Mouse (Mus musculus): Measurements from ENCODE around the gene Gramd4. TPM values are rescaled to one million over a fixed set of nuclear protein-coding genes. Genes with fewer than 3 reads are reported as not detected.

The Gramd4 gene
- polyA plus RNA-seq, 1 experiment from 2014 or later: 12.4 TPM

DNA sequence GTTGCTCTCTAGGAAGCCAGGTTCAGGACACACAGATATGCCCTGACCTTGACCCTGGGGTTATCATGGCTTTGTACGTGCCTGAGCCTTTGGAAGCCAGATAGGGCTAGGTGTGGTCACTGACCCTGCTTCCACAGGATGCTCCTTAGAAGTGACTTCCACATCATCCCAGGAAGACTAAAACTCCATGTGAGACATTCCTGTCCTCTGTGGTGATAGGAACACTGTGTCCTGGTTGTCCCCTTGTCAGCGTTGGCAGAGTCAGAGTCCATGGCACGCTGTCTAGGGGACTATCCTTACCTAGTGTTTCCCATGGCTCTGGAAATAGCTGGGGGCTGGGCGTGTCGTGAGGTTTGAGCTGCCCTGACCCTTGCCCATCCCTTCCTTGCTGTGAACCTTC lies 58.9 kb downstream of the Gramd4 start:
- Histone ChIP-seq H3K4me1 (replicated peaks) (peaks cover 25% of the 10 kb centered on the region), H3K4me3 (replicated peaks) (no peak overlapping the region), H3K27ac (no peak overlapping the region), H3K9me3 (no peaks in the 10 kb centered on the region), H3K27me3 (replicated peaks) (no peaks in the 10 kb centered on the region), H3K9ac (no peak overlapping the region), H3K36me3 (0 out of 2 replicates have a peak, but pooled peaks cover 6% of the 10 kb centered on the region), H3K4me2 (replicated peaks) (no peak overlapping the region)
- no peak for ATAC-seq
- 60% methylated on average over 5 of the region's 5 CpGs for WGBS

DNA sequence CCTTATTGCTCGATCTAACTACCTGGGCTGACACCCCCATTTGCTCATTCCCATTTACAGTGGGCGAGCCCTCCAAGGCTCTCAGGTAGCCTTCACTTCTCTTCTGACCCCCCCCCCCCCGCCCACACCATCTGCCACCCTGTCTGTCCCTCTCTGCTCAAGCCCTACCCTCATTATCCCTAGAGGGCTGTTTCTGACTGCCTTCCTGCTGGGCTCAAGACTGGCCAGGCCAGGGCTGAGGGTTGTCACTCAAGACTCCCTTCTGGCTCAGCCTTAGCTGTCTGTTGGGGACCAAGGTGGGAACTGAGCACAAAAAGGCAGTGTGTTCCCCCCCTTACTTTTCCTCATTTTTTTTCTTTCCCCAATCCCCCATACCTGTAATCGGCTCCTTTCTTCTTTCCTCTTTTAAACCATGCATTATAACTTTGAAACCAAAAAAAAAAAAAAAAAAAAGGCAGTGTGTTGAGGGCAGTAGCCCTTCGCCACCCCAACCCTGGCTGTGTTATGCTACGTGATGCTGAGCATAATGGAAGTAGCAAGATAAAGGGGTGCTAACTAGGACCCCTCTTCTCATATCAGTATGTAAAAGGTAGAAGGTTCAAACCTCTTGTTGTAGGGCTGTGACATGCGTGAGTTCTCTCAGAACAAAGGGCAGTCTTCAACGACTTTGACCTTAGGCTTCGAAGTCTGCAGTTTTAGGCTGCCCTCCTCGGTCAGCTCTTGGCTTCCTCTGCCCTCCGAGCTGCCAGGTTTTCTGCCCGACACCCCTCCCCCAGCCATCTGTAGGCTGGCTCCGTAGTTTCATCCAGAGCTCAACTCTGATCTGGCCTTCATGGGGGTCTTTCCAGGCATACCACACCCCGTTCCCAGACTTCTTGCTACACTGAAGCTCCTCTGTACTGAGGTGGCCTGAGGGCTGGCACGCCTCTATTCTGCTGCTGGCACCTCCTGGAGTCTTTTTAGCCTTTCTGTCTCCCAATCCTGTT lies 59.9 kb downstream of the Gramd4 start:
- Histone ChIP-seq H3K4me1 (replicated peaks) (peaks cover 20% of the 10 kb centered on the region), H3K27ac (no peak overlapping the region), H3K36me3 (peaks cover 10% of the 10 kb centered on the region; the same call in 1 of the 2 replicates), H3K4me3 (replicated peaks) (no peak overlapping the region), H3K4me2 (replicated peaks) (no peak overlapping the region), H3K27me3 (replicated peaks) (no peaks in the 10 kb centered on the region), H3K9me3 (no peaks in the 10 kb centered on the region), H3K9ac (no peak overlapping the region)
- no peak for ATAC-seq
- 63% methylated on average over 15 of the region's 15 CpGs for WGBS

- Histone ChIP-seq H3K36me3 (peaks cover 15% of the 10 kb centered on the region; the same call in 1 of the 2 replicates), H3K4me3 (replicated peaks) (no peak overlapping the region), H3K4me2 (replicated peaks) (no peak overlapping the region), H3K4me1 (replicated peaks) (peaks cover 7% of the 10 kb centered on the region; the same call in 1 of the 2 replicates), H3K27me3 (replicated peaks) (no peaks in the 10 kb centered on the region), H3K27ac (no peak overlapping the region), H3K9me3 (no peaks in the 10 kb centered on the region), H3K9ac (no peak overlapping the region)
- WGBS: 80% methylated on average over 7 of the region's 7 CpGs
- no peak for ATAC-seq
These were observed 61.7 kb downstream of the Gramd4 start for GRCm38 (mm10) chr15:86119186-86119585.

GRCm38 (mm10) chr15:86122261-86122949 lies 64.9 kb downstream of the Gramd4 start:
- Histone ChIP-seq H3K36me3 (peaks cover 15% of the 10 kb centered on the region; the same call in 1 of the 2 replicates), H3K9ac (no peak overlapping the region), H3K27ac (no peak overlapping the region), H3K4me3 (replicated peaks) (no peak overlapping the region), H3K9me3 (no peaks in the 10 kb centered on the region), H3K27me3 (replicated peaks) (no peaks in the 10 kb centered on the region), H3K4me1 (replicated peaks) (peaks cover 7% of the 10 kb centered on the region; the same call in 1 of the 2 replicates), H3K4me2 (replicated peaks) (no peak overlapping the region)
- WGBS: 92% methylated on average over 9 of the region's 9 CpGs
- ATAC-seq: no peak

DNA sequence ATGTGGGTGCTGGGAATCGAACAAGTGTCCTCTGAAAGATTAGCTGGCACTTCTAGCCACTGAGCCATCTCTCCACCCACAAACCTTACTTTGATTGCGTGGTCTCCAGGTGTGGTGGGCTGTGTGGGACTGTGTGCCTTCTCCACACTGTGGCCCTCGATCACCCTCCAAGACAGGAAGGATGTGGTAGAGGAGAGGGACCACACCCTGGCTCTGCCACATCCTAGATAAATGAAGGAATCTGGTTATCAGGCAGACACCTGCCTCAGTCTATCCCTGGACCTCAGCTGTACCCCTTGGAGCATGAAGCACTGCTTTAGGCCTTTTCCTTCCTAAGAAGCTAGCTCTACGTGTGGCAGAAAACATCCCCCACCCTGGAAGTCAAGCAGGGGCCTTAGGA lies 65.9 kb downstream of the Gramd4 start:
- Histone ChIP-seq H3K4me2 (replicated peaks) (no peak overlapping the region), H3K4me1 (replicated peaks) (no peaks in the 10 kb centered on the region), H3K9me3 (no peaks in the 10 kb centered on the region), H3K27ac (no peak overlapping the region), H3K36me3 (peaks cover 15% of the 10 kb centered on the region; the same call in 1 of the 2 replicates), H3K4me3 (replicated peaks) (no peak overlapping the region), H3K27me3 (replicated peaks) (no peaks in the 10 kb centered on the region), H3K9ac (no peak overlapping the region)
- no peak for ATAC-seq
- WGBS: 88% methylated on average over 4 of the region's 4 CpGs

GRCm38 (mm10) chr15:86124359-86124758 lies 66.9 kb downstream of the Gramd4 start:
- Histone ChIP-seq H3K9ac (no peak overlapping the region), H3K4me3 (replicated peaks) (no peak overlapping the region), H3K27ac (no peak overlapping the region), H3K4me2 (replicated peaks) (no peak overlapping the region), H3K36me3 (peaks cover 15% of the 10 kb centered on the region; the same call in 1 of the 2 replicates), H3K27me3 (replicated peaks) (no peaks in the 10 kb centered on the region), H3K9me3 (no peaks in the 10 kb centered on the region), H3K4me1 (replicated peaks) (no peaks in the 10 kb centered on the region)
- 57% methylated on average over 1 of the region's 1 CpGs for WGBS
- ATAC-seq: peak; percentile 53

GRCm38 (mm10) chr15:86129036-86129435 lies 71.5 kb downstream of the Gramd4 start:
- WGBS: 88% methylated on average over 3 of the region's 3 CpGs
- H3K27ac ChIP-seq: no peak overlapping the region
- H3K4me3 ChIP-seq (replicated peaks): no peak overlapping the region
- no peak overlapping the region for H3K4me2 ChIP-seq (replicated peaks)
- no peak overlapping the region for H3K9ac ChIP-seq
- no peaks in the 10 kb centered on the region for H3K4me1 ChIP-seq (replicated peaks)
- H3K27me3 ChIP-seq (replicated peaks): no peaks in the 10 kb centered on the region
- no peaks in the 10 kb centered on the region for H3K9me3 ChIP-seq
- H3K36me3 ChIP-seq: 0 out of 2 replicates have a peak, but pooled peaks cover 6% of the 10 kb centered on the region
- ATAC-seq: no peak

DNA sequence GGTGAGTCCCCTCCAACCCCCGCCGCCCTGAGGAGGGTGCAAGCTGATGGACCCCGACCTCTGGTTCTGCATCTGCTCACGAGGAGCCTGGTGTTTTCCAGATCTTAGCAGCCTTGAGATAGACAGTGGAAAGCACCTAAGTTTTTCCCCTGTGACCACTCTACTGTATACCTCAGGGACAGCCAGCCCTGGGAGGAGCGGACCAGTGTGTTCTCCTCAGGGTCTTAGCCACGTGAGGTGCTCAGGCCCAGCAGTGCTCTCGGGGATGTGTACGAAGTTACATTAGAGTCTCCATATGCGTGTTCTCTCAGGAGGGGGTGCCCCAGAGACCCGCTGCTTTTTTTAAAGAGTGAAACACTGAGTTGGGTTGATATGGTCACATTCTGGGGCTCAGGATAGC lies 73.2 kb downstream of the Gramd4 start:
- Histone ChIP-seq H3K27me3 (replicated peaks) (no peaks in the 10 kb centered on the region), H3K4me1 (replicated peaks) (no peaks in the 10 kb centered on the region), H3K4me3 (replicated peaks) (no peak overlapping the region), H3K27ac (no peak overlapping the region), H3K36me3 (0 out of 2 replicates have a peak, but pooled peaks cover 6% of the 10 kb centered on the region), H3K9me3 (no peaks in the 10 kb centered on the region), H3K4me2 (replicated peaks) (no peak overlapping the region), H3K9ac (no peak overlapping the region)
- WGBS: 94% methylated on average over 10 of the region's 10 CpGs
- ATAC-seq: no peak

DNA sequence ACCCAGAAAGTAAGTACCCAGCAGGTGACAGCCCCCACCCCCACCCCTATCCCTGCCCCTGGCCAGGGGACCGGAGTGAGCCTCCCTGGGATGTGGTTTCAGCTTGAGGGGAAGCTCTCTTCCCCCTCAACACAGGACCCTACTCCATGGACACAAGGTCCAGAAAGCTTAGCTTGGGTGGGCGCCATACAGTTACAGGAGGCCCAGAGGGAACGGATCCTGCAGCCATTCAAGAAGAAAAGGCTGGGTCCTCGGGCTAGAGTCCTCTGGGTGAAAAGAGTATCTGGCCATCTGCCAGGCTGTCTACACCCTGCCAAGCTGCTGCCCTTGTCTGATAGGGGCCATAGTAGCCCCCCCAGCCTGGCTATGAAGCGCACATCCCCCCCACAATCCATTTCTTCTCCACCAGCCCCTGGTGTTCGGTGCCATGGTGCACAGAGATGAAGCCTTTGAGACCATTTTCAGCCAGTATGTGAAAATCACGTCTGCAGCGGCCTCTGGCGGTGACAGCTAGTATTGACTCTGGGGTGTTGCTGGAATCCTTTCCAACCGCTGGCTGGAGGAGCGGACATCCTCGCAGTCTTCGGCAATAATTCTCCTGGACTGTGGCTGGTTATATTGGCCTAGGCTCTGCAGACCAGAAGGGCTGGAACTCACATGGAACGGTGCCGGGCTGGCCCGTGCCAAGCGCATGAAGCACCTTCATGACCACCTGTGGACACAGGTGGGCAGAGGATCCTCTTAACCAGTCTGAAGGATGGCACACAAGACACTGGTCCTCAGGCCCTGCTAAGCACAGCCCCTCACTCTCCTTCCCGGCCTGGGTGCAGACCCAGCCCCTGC lies 77.7 kb downstream of the Gramd4 start:
- Histone ChIP-seq H3K27ac (no peak overlapping the region), H3K4me3 (replicated peaks) (no peak overlapping the region), H3K4me1 (replicated peaks) (no peaks in the 10 kb centered on the region), H3K9ac (no peak overlapping the region), H3K27me3 (replicated peaks) (no peaks in the 10 kb centered on the region), H3K36me3 (0 out of 2 replicates have a peak, but pooled peaks cover 9% of the 10 kb centered on the region), H3K4me2 (replicated peaks) (no peak overlapping the region), H3K9me3 (no peaks in the 10 kb centered on the region)
- WGBS: 40% methylated on average over 18 of the region's 18 CpGs
- peak; percentile 64 for ATAC-seq

GRCm38 (mm10) chr15:86137638-86138037 lies 80.1 kb downstream of the Gramd4 start:
- WGBS: 62% methylated on average over 4 of the region's 4 CpGs
- no peak for ATAC-seq
- no peak overlapping the region for H3K4me2 ChIP-seq (replicated peaks)
- H3K4me1 ChIP-seq (replicated peaks): no peaks in the 10 kb centered on the region
- H3K27ac ChIP-seq: no peak overlapping the region
- H3K9me3 ChIP-seq: no peaks in the 10 kb centered on the region
- no peak overlapping the region for H3K4me3 ChIP-seq (replicated peaks)
- H3K36me3 ChIP-seq: 0 out of 2 replicates have a peak, but pooled peaks cover 4% of the 10 kb centered on the region
- H3K27me3 ChIP-seq (replicated peaks): no peaks in the 10 kb centered on the region
- H3K9ac ChIP-seq: no peak overlapping the region

GRCm38 (mm10) chr15:86140323-86140722 lies 82.8 kb downstream of the Gramd4 start:
- H3K27ac ChIP-seq: no peak overlapping the region
- 34% methylated on average over 10 of the region's 10 CpGs for WGBS
- no peak overlapping the region for H3K4me2 ChIP-seq (replicated peaks)
- no peaks in the 10 kb centered on the region for H3K9me3 ChIP-seq
- no peak overlapping the region for H3K9ac ChIP-seq
- no peak overlapping the region for H3K4me3 ChIP-seq (replicated peaks)
- H3K27me3 ChIP-seq (replicated peaks): no peaks in the 10 kb centered on the region
- H3K4me1 ChIP-seq (replicated peaks): no peaks in the 10 kb centered on the region
- ATAC-seq: no peak
- H3K36me3 ChIP-seq: 0 out of 2 replicates have a peak, but pooled peaks cover 4% of the 10 kb centered on the region
